Mouse (Mus musculus) liver, embryonic 11.5 days (tissue): ENCODE measurements at regions not wholly inside any gene's neighbourhood (a gene's known extent, or its start where the extent isn't known, plus 50 kb on each side); places are given as distances from the start of the nearest gene placed in this dataset.

ENCODE experiments used
- ATAC-seq: fragments of 200-750 bp; cut with Nextera tagmentation; replicated peaks from 2 replicates; pipeline ENCODE4 v1.8.0; 2017; ENCODE audit warnings: moderate number of reproducible peaks, mild to moderate bottlenecking, moderate TSS enrichment, moderate library complexity; ENCODE audit not compliant: low FRiP score
- DNase-seq: peaks from one replicate; pipeline ENCODE4 v3.0.0-alpha.2; 2017; ENCODE audit warnings: low spot score
- H3K27ac ChIP-seq: fragments of 300-500 bp; sonication (generic); 2 replicates; pipeline ENCODE4 v1.5.1; 2014; ENCODE audit warnings: mild to moderate bottlenecking, low read depth, low read length, control low read depth
- H3K27me3 ChIP-seq: fragments of 300-500 bp; sonication (generic); replicated peaks from 2 replicates; pipeline ENCODE4 v1.6.1; 2014; ENCODE audit warnings: low read length, mixed read lengths; ENCODE audit not compliant: control insufficient read depth, insufficient read depth
- H3K36me3 ChIP-seq: fragments of 300-500 bp; sonication (generic); 2 replicates; pipeline ENCODE4 v1.6.1; 2014; ENCODE audit warnings: mild to moderate bottlenecking, low read length, moderate library complexity, mixed read lengths; ENCODE audit not compliant: control insufficient read depth, insufficient read depth
- H3K4me1 ChIP-seq: fragments of 300-500 bp; sonication (generic); replicated peaks from 2 replicates; pipeline ENCODE4 v1.6.1; 2014; ENCODE audit warnings: low read length, mixed read lengths; ENCODE audit not compliant: control insufficient read depth, insufficient read depth
- H3K4me2 ChIP-seq: fragments of 300-500 bp; sonication (generic); 2 replicates; pipeline ENCODE4 v1.6.1; 2014; ENCODE audit warnings: mild to moderate bottlenecking, control low read depth, moderate library complexity
- H3K4me3 ChIP-seq: fragments of 300-500 bp; sonication (generic); 2 replicates; pipeline ENCODE4 v1.5.1; 2014; ENCODE audit warnings: low read depth, low read length, control low read depth
- H3K9ac ChIP-seq: fragments of 300-500 bp; sonication (generic); 2 replicates; pipeline ENCODE4 v1.6.1; 2014; ENCODE audit warnings: low read depth, low read length, control low read depth
- H3K9me3 ChIP-seq: fragments of 300-500 bp; sonication (generic); 2 replicates; pipeline ENCODE4 v1.6.1; 2016; ENCODE audit warnings: low read length, inconsistent platforms, mixed read lengths; ENCODE audit not compliant: control insufficient read depth
- WGBS: fragments of 180-500 bp; shearing (Covaris S2); extraction: QIAGEN DNeasy Blood & Tissue Kit; methylation state at CpG from one replicate; pipeline ENCODE4 v1.1.7; 2014; 5-methylcytosine and 5-hydroxymethylcytosine counted together

GRCm38 (mm10) chr13:84378553-84379332 is 156.6 kb downstream of the Tmem161b start:
- Histone ChIP-seq H3K9ac (no peak overlapping the region), H3K4me1 (no peaks in the 10 kb centered on the region), H3K9me3 (no peaks in the 10 kb centered on the region), H3K4me3 (no peak overlapping the region), H3K36me3 (no peaks in the 10 kb centered on the region), H3K27me3 (no peaks in the 10 kb centered on the region), H3K4me2 (no peak overlapping the region), H3K27ac (no peak overlapping the region)
- ATAC-seq: no peak
- WGBS: 89% methylated on average over 5 of the region's 5 CpGs
- no peak for DNase-seq

- Histone ChIP-seq H3K9ac (no peak overlapping the region), H3K4me1 (no peaks in the 10 kb centered on the region), H3K9me3 (no peaks in the 10 kb centered on the region), H3K4me2 (no peak overlapping the region), H3K36me3 (no peaks in the 10 kb centered on the region), H3K27me3 (no peaks in the 10 kb centered on the region), H3K4me3 (no peak overlapping the region), H3K27ac (no peak overlapping the region)
- 66% methylated on average over 3 of the region's 3 CpGs for WGBS
- DNase-seq (no peak), ATAC-seq (no peak)
Measured at GRCm38 (mm10) chr13:84391554-84391953, 169.5 kb downstream of the Tmem161b start.

GRCm38 (mm10) chr13:84398476-84399344 is 176.6 kb downstream of the Tmem161b start:
- ATAC-seq (no peak), DNase-seq (no peak)
- no peak overlapping the region for H3K27ac ChIP-seq
- no peaks in the 10 kb centered on the region for H3K27me3 ChIP-seq
- H3K4me1 ChIP-seq: no peaks in the 10 kb centered on the region
- no peak overlapping the region for H3K4me2 ChIP-seq
- no peak overlapping the region for H3K4me3 ChIP-seq
- H3K9ac ChIP-seq: no peak overlapping the region
- H3K9me3 ChIP-seq: no peaks in the 10 kb centered on the region
- H3K36me3 ChIP-seq: no peaks in the 10 kb centered on the region
- WGBS: 60% methylated on average over 7 of the region's 7 CpGs

- Histone ChIP-seq H3K4me2 (no peak overlapping the region), H3K27me3 (no peaks in the 10 kb centered on the region), H3K9ac (no peak overlapping the region), H3K4me1 (no peaks in the 10 kb centered on the region), H3K36me3 (no peaks in the 10 kb centered on the region), H3K27ac (no peak overlapping the region), H3K4me3 (no peak overlapping the region), H3K9me3 (no peaks in the 10 kb centered on the region)
- DNase-seq (no peak), ATAC-seq (no peak)
- WGBS: 42% methylated on average over 3 of the region's 3 CpGs
Measured at GRCm38 (mm10) chr13:84399345-84400170, 177.5 kb downstream of the Tmem161b start.

GRCm38 (mm10) chr13:84401006-84401405 is 178.9 kb downstream of the Tmem161b start:
- H3K4me2 ChIP-seq: no peak overlapping the region
- H3K27me3 ChIP-seq: no peaks in the 10 kb centered on the region
- no peaks in the 10 kb centered on the region for H3K9me3 ChIP-seq
- DNase-seq: no peak
- no peaks in the 10 kb centered on the region for H3K4me1 ChIP-seq
- H3K36me3 ChIP-seq: no peaks in the 10 kb centered on the region
- H3K27ac ChIP-seq: no peak overlapping the region
- no peak overlapping the region for H3K9ac ChIP-seq
- H3K4me3 ChIP-seq: no peak overlapping the region
- ATAC-seq: no peak

- 81% methylated on average over 19 of the region's 19 CpGs for WGBS
- Histone ChIP-seq H3K27me3 (no peaks in the 10 kb centered on the region), H3K9ac (no peak overlapping the region), H3K9me3 (no peaks in the 10 kb centered on the region), H3K4me2 (no peak overlapping the region), H3K4me1 (no peaks in the 10 kb centered on the region), H3K4me3 (no peak overlapping the region), H3K27ac (no peak overlapping the region), H3K36me3 (no peaks in the 10 kb centered on the region)
- DNase-seq (no peak), ATAC-seq (no peak)
Measured at GRCm38 (mm10) chr13:84404566-84405194, 182.6 kb downstream of the Tmem161b start.

- Histone ChIP-seq H3K36me3 (no peaks in the 10 kb centered on the region), H3K27me3 (no peaks in the 10 kb centered on the region), H3K4me2 (no peak overlapping the region), H3K9ac (no peak overlapping the region), H3K27ac (no peak overlapping the region), H3K4me1 (no peaks in the 10 kb centered on the region), H3K4me3 (no peak overlapping the region), H3K9me3 (no peaks in the 10 kb centered on the region)
- DNase-seq: no peak
- no peak for ATAC-seq
- 60% methylated on average over 2 of the region's 2 CpGs for WGBS
Measured at GRCm38 (mm10) chr13:84434444-84434843, 212.3 kb downstream of the Tmem161b start.
